Mouse (Mus musculus) intestine, postnatal 0 days (tissue): ENCODE data around the gene Slc7a11. TPM values are rescaled to one million over a fixed set of nuclear protein-coding genes. Genes with fewer than 3 reads are reported as not detected.

Experiments used
- ATAC-seq: fragments of 200-750 bp; cut with Nextera tagmentation; 2 replicates; pipeline ENCODE4 v1.8.0; 2017; ENCODE audit warnings: mild to moderate bottlenecking, moderate TSS enrichment, moderate library complexity
- H3K27ac ChIP-seq: fragments of 300-500 bp; sonication (generic); 2 replicates; pipeline ENCODE4 v1.5.1; 2014; ENCODE audit warnings: mild to moderate bottlenecking, low read depth, low read length, moderate library complexity
- H3K27me3 ChIP-seq: fragments of 300-500 bp; sonication (generic); replicated peaks from 2 replicates; pipeline ENCODE4 v1.6.1; 2014; ENCODE audit warnings: low read length, mixed read lengths; ENCODE audit not compliant: control insufficient read depth, insufficient read depth
- H3K36me3 ChIP-seq: fragments of 300-500 bp; sonication (generic); 2 replicates; pipeline ENCODE4 v1.6.1; 2014; ENCODE audit warnings: mild to moderate bottlenecking, moderate library complexity; ENCODE audit not compliant: control insufficient read depth, insufficient read depth
- H3K4me1 ChIP-seq: fragments of 300-500 bp; sonication (generic); replicated peaks from 2 replicates; pipeline ENCODE4 v1.6.1; 2014; ENCODE audit warnings: antibody characterized with exemption, low read length, mixed read lengths; ENCODE audit not compliant: control insufficient read depth, insufficient read depth
- H3K4me2 ChIP-seq: fragments of 300-500 bp; sonication (generic); replicated peaks from 2 replicates; pipeline ENCODE4 v1.6.1; 2014; ENCODE audit warnings: low read depth, mild to moderate bottlenecking, moderate library complexity
- H3K4me3 ChIP-seq: fragments of 300-500 bp; sonication (generic); 2 replicates; pipeline ENCODE4 v1.5.1; 2014; ENCODE audit warnings: low read depth, low read length
- H3K9ac ChIP-seq: fragments of 300-500 bp; sonication (generic); 2 replicates; pipeline ENCODE4 v1.6.1; 2014; ENCODE audit warnings: mild to moderate bottlenecking, low read depth, low read length
- H3K9me3 ChIP-seq: fragments of 300-500 bp; sonication (generic); 2 replicates; pipeline ENCODE4 v1.6.1; 2016; ENCODE audit warnings: mixed run types; ENCODE audit not compliant: control insufficient read depth
- CTCF ChIP-seq: sonication (generic); IDR thresholded peaks from 2 replicates; pipeline ENCODE4 v1.5.1; 2016; ENCODE audit warnings: low read depth, mild to moderate bottlenecking, control low read depth, antibody characterized with exemption, moderate library complexity
- WGBS: fragments of 180-500 bp; shearing (Covaris S2); extraction: QIAGEN DNeasy Blood & Tissue Kit; methylation state at CpG from one replicate; pipeline ENCODE4 v1.1.7; 2014; 5-methylcytosine and 5-hydroxymethylcytosine counted together
- polyA plus RNA-seq: library from polyadenylated mRNA; unstranded; fragments of >200 nt; fragmentation: Nextera tagmentation; extraction: Ambion mirVana; gene quantifications from 2 replicates; pipeline ENCODE4 v1.2.1, GENCODE M21; 2015

Gene Slc7a11
- polyA plus RNA-seq, 1 experiment from 2014 or later = 0.13 TPM

DNA sequence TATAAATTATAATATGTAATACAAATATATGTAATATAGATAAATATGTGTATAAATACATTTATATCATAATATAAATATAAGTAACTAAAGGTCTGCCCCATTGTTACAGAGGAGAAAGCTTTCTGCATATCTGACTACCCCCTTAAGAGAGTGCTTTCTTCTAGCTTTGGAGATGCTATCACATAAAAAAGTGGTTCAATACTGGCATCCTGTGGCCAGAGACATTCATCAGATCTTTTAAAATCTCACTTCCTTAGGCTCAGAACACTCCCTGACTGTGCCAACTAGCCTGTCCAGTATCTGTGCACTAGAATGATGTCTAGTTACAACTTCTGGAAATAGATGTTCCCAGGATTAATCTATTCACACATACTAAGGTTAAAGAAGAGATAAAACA lies 67.9 kb downstream of the Slc7a11 start:
- Histone ChIP-seq H3K4me3 (no peak overlapping the region), H3K27ac (no peak overlapping the region), H3K9ac (no peak overlapping the region), H3K36me3 (no peaks in the 10 kb centered on the region), H3K4me2 (no peak overlapping the region), H3K9me3 (no peaks in the 10 kb centered on the region), H3K27me3 (no peaks in the 10 kb centered on the region), H3K4me1 (no peaks in the 10 kb centered on the region)
- ATAC-seq = no peak
- peak; percentile 17; the same call in 1 of the 2 replicates for TF ChIP-seq CTCF

DNA sequence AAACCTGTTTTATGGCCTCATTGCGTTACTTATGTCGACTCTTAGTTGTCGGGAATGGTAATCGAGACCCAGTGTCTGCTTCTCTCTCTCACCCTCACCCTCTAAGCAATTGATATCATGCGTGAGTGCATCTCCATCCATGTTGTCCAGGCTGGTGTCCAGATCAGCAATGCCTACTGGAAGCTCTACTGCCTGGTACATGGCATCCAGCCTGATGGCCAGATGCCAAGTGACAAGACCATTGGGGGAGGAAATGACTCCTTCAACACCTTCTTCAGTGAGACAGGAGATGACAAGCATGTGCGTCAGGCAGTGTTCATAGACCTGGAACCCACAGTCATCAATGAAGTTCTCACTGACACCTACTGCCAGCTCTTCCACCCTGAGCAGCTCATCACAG lies 73.6 kb downstream of the Slc7a11 start:
- H3K9me3 ChIP-seq = no peaks in the 10 kb centered on the region
- no peak overlapping the region for H3K4me2 ChIP-seq
- no peaks in the 10 kb centered on the region for H3K36me3 ChIP-seq
- no peaks in the 10 kb centered on the region for H3K27me3 ChIP-seq
- 93% methylated on average over 6 of the region's 6 CpGs for WGBS
- H3K4me3 ChIP-seq = no peak overlapping the region
- H3K4me1 ChIP-seq = no peaks in the 10 kb centered on the region
- no peak for TF ChIP-seq CTCF
- no peak for ATAC-seq
- H3K9ac ChIP-seq = no peak overlapping the region
- H3K27ac ChIP-seq = no peak overlapping the region

DNA sequence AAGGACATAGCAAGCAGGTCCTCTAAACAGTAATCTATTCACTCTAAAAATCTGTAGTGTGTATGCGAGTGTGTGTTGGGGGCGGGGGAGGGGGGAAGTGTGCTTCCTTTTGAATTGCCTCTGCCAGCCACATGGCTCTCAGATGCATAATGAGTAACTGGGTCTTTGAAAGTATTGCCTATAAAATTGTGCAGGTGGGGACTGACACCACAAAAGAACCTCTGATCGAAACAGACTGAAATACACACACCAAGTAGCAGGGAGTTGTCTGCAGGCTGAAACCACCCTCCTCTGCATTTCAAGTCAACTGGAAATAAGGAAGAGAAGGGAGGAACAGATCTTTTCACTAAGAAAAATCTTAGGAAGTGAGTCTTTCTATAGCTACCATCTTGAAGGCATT lies 76.2 kb downstream of the Slc7a11 start:
- ATAC-seq = no peak
- H3K4me3 ChIP-seq = no peak overlapping the region
- no peaks in the 10 kb centered on the region for H3K9me3 ChIP-seq
- TF ChIP-seq CTCF = no peak
- H3K36me3 ChIP-seq = no peaks in the 10 kb centered on the region
- no peak overlapping the region for H3K27ac ChIP-seq
- no peaks in the 10 kb centered on the region for H3K27me3 ChIP-seq
- H3K4me2 ChIP-seq = no peak overlapping the region
- H3K4me1 ChIP-seq = no peaks in the 10 kb centered on the region
- WGBS = 74% methylated on average over 3 of the region's 3 CpGs
- H3K9ac ChIP-seq = no peak overlapping the region

DNA sequence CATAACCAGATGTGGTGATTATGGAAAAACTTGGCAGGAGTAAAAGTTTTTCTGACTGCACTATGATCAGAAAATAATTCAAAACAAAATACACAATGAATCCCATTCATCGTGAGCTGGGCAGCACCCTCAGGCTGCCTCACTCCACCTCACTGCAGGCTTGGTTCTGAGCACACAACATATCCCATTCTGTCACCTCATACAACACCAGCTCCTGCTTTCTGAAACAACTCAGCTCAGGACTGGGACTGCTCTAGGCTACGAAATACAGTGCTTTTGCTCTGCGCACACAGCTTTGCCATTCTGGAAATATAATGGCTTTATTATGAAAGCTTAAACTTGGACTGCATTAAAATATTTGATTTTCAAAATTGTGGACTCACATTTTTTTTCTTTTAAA lies 79.8 kb downstream of the Slc7a11 start:
- Histone ChIP-seq H3K27ac (no peak overlapping the region), H3K27me3 (no peaks in the 10 kb centered on the region), H3K9me3 (no peaks in the 10 kb centered on the region), H3K9ac (no peak overlapping the region), H3K4me2 (no peak overlapping the region), H3K4me3 (no peak overlapping the region), H3K36me3 (no peaks in the 10 kb centered on the region), H3K4me1 (no peaks in the 10 kb centered on the region)
- WGBS = 82% methylated on average over 3 of the region's 3 CpGs
- no peak for TF ChIP-seq CTCF
- ATAC-seq = no peak

DNA sequence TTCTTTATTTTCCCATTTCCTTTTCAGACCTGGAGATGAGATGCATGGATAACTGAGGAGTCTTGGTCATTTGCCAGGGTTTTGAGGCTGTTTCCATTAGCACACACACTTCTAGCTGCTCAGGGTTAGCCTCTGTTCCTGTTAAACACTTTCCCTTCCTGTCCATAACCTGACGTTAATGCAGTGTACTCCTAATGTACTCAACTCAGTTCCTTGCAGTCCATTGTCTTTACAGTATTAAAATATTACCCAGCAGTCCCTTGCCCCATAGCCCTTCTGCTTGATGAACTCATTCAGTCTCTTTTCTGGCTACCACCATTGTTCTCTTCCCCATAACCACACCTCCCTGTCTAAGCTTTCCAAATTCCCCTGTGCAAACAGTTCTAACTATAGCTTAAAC lies 96.3 kb downstream of the Slc7a11 start:
- 47% methylated on average over 1 of the region's 1 CpGs for WGBS
- H3K36me3 ChIP-seq = no peaks in the 10 kb centered on the region
- no peaks in the 10 kb centered on the region for H3K9me3 ChIP-seq
- no peak for ATAC-seq
- H3K4me3 ChIP-seq = no peak overlapping the region
- H3K4me2 ChIP-seq = no peak overlapping the region
- no peaks in the 10 kb centered on the region for H3K27me3 ChIP-seq
- H3K4me1 ChIP-seq = no peaks in the 10 kb centered on the region
- TF ChIP-seq CTCF = no peak
- H3K9ac ChIP-seq = no peak overlapping the region
- H3K27ac ChIP-seq = no peak overlapping the region

DNA sequence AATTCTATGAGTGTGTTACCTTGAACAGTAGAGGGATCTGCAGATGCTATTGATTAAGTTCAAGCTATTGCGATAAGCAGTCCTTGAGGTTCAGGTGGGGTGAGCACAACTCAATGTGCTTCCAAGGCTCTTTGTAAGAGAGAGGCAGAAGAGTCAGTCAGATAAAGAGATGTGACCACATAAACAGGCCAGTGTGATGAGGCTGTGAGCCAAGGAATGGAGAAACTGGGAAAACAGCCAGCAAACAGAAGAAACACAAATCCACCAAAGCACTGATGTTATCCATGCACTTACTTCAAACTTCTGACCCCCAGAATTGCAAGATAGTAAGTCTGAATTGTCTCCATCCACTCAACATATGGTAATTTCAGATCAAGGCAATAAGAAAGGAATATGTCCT lies 99.0 kb downstream of the Slc7a11 start:
- H3K9me3 ChIP-seq = no peaks in the 10 kb centered on the region
- TF ChIP-seq CTCF = no peak
- no peaks in the 10 kb centered on the region for H3K27me3 ChIP-seq
- H3K9ac ChIP-seq = no peak overlapping the region
- no peaks in the 10 kb centered on the region for H3K36me3 ChIP-seq
- 80% methylated on average over 1 of the region's 1 CpGs for WGBS
- no peak overlapping the region for H3K27ac ChIP-seq
- H3K4me2 ChIP-seq = no peak overlapping the region
- no peak for ATAC-seq
- no peaks in the 10 kb centered on the region for H3K4me1 ChIP-seq
- no peak overlapping the region for H3K4me3 ChIP-seq

DNA sequence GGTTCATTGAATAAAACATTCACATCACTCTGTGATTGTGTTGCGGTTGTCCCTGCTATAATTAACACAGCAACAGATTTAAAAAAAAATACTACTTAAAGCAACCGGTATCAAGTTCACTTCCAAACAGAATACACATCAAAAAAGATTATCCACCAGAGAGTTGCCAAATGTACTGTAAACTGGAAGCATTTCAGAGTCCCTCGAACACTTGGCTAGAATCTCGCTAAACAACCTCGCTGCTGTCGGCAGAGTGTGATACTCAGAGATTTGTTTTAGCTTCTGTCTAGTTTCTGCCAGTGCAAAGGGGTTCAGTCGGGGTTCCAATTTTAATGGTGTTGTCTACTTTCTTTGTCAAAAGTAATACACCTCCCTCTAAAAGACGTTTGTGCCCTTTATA lies 118.9 kb downstream of the Slc7a11 start:
- Histone ChIP-seq H3K9ac (no peak overlapping the region), H3K4me1 (no peaks in the 10 kb centered on the region), H3K36me3 (no peaks in the 10 kb centered on the region), H3K4me2 (no peak overlapping the region), H3K4me3 (no peak overlapping the region), H3K27me3 (no peaks in the 10 kb centered on the region), H3K27ac (no peak overlapping the region), H3K9me3 (no peaks in the 10 kb centered on the region)
- TF ChIP-seq CTCF = no peak
- ATAC-seq = no peak
- WGBS = 75% methylated on average over 8 of the region's 8 CpGs
